Mouse (Mus musculus) layer of hippocampus, adult 9-10 months (tissue): Measurements from ENCODE around the gene Chd1l.
A peak's percentile ranks its signal among the peaks of the same experiment; 100 is the strongest.

Experiments used
- DNase-seq: peaks from one replicate; pipeline ENCODE4 v3.0.0; 2022; ENCODE audit warnings: low spot score

Chd1l gene

GRCm38 (mm10) chr3:97609845-97610410 is at the start of gene Chd1l:
Chd1l (minus strand) TSS chr3:97610203.
- DNase-seq, result peak; percentile 71

GRCm38 (mm10) chr3:97659746-97660145 is 49.7 kb upstream of the Chd1l start:
- no peak for DNase-seq

GRCm38 (mm10) chr3:97658426-97659193 is 48.6 kb upstream of the Chd1l start:
- DNase-seq, result peak; percentile 31

- peak; percentile 96 for DNase-seq
These were observed 47.8 kb upstream of the Chd1l start, which contains the start of gene Prkab2 for GRCm38 (mm10) chr3:97657655-97658411. Prkab2 (plus strand) TSS chr3:97658193.

GRCm38 (mm10) chr3:97654901-97655300 is 44.9 kb upstream of the Chd1l start:
- DNase-seq, result no peak

GRCm38 (mm10) chr3:97653781-97654180 is 43.8 kb upstream of the Chd1l start:
- DNase-seq, result no peak

GRCm38 (mm10) chr3:97651604-97652003 is 41.6 kb upstream of the Chd1l start:
- no peak for DNase-seq

- no peak for DNase-seq
These were observed 39.5 kb upstream of the Chd1l start for GRCm38 (mm10) chr3:97649469-97649868.

- no peak for DNase-seq
These were observed 39.0 kb upstream of the Chd1l start for GRCm38 (mm10) chr3:97649022-97649421.

GRCm38 (mm10) chr3:97648518-97648917 is 38.5 kb upstream of the Chd1l start:
- DNase-seq, result no peak

GRCm38 (mm10) chr3:97642001-97642400 is 32.0 kb upstream of the Chd1l start:
- DNase-seq, result no peak

- DNase-seq, result no peak
These were observed 31.4 kb upstream of the Chd1l start for GRCm38 (mm10) chr3:97641396-97641795.

GRCm38 (mm10) chr3:97634288-97634761 is 24.3 kb upstream of the Chd1l start:
- no peak for DNase-seq

- no peak for DNase-seq
These were observed 23.5 kb upstream of the Chd1l start for GRCm38 (mm10) chr3:97633456-97633855.

- no peak for DNase-seq
These were observed 21.4 kb upstream of the Chd1l start for GRCm38 (mm10) chr3:97631258-97631860.

GRCm38 (mm10) chr3:97630746-97631145 is 20.7 kb upstream of the Chd1l start:
- DNase-seq, result no peak

- no peak for DNase-seq
These were observed 19.9 kb upstream of the Chd1l start for GRCm38 (mm10) chr3:97629941-97630340.

GRCm38 (mm10) chr3:97628391-97629001 is 18.5 kb upstream of the Chd1l start, which contains the start of gene Fmo5:
Fmo5 (plus strand) TSS chr3:97628804.
- DNase-seq, result no peak

- no peak for DNase-seq
These were observed 17.9 kb upstream of the Chd1l start for GRCm38 (mm10) chr3:97627893-97628292.

- DNase-seq, result no peak
These were observed 14.6 kb upstream of the Chd1l start for GRCm38 (mm10) chr3:97624611-97625010.

GRCm38 (mm10) chr3:97620657-97621056 is 10.7 kb upstream of the Chd1l start:
- no peak for DNase-seq

GRCm38 (mm10) chr3:97617899-97618298 is 7.9 kb upstream of the Chd1l start:
- DNase-seq, result no peak
